Mouse (Mus musculus) bone marrow, adult 2 months (tissue): Measurements from ENCODE around the gene Prr5l. TPM values are rescaled to one million over a fixed set of nuclear protein-coding genes. Genes with fewer than 3 reads are reported as not detected.

Source experiments
- H3K27ac ChIP-seq: fragments of 200-500 bp; 2 replicates; pipeline ENCODE4 v1.5.1; 2012; ENCODE audit warnings: low read depth, mild to moderate bottlenecking, control low read depth, inconsistent platforms, low read length; ENCODE audit not compliant: control insufficient read depth, poor library complexity, insufficient read depth
- H3K4me1 ChIP-seq: fragments of 200-500 bp; 2 replicates; pipeline ENCODE4 v1.6.1; 2011; ENCODE audit warnings: low read length; ENCODE audit not compliant: control insufficient read depth, insufficient read depth
- H3K4me3 ChIP-seq: fragments of 200-500 bp; replicated peaks from 2 replicates; pipeline ENCODE3; 2011; ENCODE audit warnings: mild to moderate bottlenecking, low read depth, low read length, control low read depth; ENCODE audit not compliant: control insufficient read depth
- CTCF ChIP-seq: fragments of 200-500 bp; IDR thresholded peaks from 2 replicates; pipeline ENCODE4 v1.5.1; 2011; ENCODE audit warnings: low read length, control low read depth; ENCODE audit not compliant: control insufficient read depth, insufficient read depth
- POLR2A ChIP-seq: fragments of 200-500 bp; IDR thresholded peaks from 2 replicates; pipeline ENCODE4 v1.6.1; 2011; ENCODE audit warnings: low read depth, mild to moderate bottlenecking, control low read depth, low read length, borderline replicate concordance; ENCODE audit not compliant: control insufficient read depth
- WGBS: fragments of 180-500 bp; shearing (Covaris S2); methylation state at CpG from one replicate; pipeline ENCODE4 v1.1.7; 2018; 5-methylcytosine and 5-hydroxymethylcytosine counted together
- polyA plus RNA-seq: library from polyadenylated mRNA; stranded (reverse); fragments of >200 nt; gene quantifications from 2 replicates; pipeline ENCODE4 v1.2.4, GENCODE M21; 2011; ENCODE audit warnings: low replicate concordance; ENCODE audit not compliant: missing spikeins, insufficient read depth, insufficient read length

Prr5l gene
- polyA plus RNA-seq, 1 experiment = 8.4 TPM

DNA sequence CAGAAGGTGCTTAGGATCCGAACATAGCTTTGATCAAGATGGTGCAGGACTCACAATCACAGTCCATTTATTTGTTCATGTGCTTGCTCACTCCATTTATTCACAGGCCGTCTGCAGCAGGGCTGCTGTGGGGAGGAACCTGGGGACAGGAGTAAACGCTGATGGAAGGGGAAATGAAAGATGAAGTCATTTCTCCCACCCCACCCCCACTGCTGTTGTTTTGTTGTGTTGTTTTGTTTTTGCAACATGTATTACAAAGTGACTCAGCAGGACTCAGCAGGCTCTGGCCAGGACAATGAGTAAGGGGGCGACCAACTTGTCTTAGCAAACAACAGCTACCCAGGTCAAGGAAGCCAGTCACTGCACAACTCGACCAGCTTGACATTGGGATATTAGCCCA is 99.6 kb downstream of the Prr5l start:
- no peak for TF ChIP-seq POLR2A
- TF ChIP-seq CTCF = no peak
- no peak overlapping the region for H3K4me3 ChIP-seq
- 52% methylated on average over 5 of the region's 5 CpGs for WGBS
- H3K27ac ChIP-seq = no peak overlapping the region
- H3K4me1 ChIP-seq = peaks cover 2% of the 10 kb centered on the region; the same call in 1 of the 2 replicates

DNA sequence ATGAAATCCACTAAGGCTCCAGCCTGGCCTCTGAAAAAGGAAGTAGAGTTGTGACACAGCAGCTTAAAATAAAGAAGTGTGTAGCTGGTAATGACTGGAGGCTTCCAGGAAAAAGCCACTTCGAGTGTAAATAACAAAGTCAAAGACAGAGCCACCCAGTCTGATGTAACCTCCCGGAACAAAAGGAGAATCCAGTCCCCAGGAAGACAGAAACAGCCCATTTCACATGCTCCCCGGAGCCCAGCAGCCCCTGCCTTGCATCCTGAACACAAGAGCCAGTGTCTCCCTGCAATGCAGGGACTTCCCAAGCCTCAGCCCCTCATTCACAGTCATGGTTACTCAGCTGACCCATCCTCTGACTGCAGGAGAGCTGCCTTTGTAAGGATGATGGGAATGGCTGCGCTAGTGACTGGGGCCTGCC is 101.5 kb downstream of the Prr5l start:
- TF ChIP-seq CTCF (no peak), POLR2A (no peak)
- Histone ChIP-seq H3K27ac (peak overlapping the region; percentile 69), H3K4me3 (no peak overlapping the region), H3K4me1 (peaks cover 2% of the 10 kb centered on the region; the same call in 1 of the 2 replicates)
- WGBS = 20% methylated on average over 4 of the region's 4 CpGs

DNA sequence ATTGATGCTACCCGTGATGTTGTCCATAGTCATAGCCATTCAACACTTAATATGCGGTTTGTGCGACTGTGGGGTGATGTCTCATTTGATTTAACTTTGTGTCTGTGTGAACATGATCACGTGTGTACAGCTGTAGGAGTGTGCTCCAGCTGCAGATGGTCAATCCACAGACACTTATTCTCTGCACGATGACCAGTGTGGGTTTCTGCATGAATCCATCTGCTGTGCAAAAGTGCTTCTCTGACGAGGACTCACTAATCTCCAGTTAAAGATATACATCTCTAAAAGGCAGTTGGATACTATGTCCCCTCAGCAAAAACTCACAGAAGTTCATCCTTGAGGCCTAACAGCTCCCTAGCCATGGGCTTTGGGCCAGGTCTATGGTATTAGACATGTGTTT is 104.7 kb downstream of the Prr5l start:
- WGBS = 82% methylated on average over 6 of the region's 6 CpGs
- Histone ChIP-seq H3K27ac (no peak overlapping the region), H3K4me3 (no peak overlapping the region), H3K4me1 (peaks cover 2% of the 10 kb centered on the region; the same call in 1 of the 2 replicates)
- TF ChIP-seq CTCF (no peak), POLR2A (no peak)

DNA sequence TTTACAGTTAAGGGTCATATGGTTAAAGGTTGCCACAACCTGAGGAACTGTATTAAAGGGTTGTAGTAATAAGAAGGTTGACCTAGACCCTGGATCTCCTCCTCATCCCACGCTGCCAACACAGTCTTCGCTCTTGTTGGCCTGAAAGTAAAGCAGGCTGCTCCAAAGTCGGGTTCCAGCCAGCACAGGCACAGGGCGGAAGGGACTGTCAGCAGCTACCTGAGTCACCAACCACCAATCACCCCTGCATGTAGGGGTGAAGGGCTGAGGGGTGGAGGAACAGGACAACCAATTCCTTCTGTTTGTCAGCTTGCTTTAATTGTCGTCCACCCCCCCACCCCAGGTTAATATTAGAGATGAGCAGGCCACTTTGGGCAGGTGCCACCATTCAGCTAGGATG is 119.3 kb downstream of the Prr5l start:
- Histone ChIP-seq H3K4me1 (peaks cover 8% of the 10 kb centered on the region), H3K27ac (peak overlapping the region; percentile 55)
- 52% methylated on average over 5 of the region's 5 CpGs for WGBS

DNA sequence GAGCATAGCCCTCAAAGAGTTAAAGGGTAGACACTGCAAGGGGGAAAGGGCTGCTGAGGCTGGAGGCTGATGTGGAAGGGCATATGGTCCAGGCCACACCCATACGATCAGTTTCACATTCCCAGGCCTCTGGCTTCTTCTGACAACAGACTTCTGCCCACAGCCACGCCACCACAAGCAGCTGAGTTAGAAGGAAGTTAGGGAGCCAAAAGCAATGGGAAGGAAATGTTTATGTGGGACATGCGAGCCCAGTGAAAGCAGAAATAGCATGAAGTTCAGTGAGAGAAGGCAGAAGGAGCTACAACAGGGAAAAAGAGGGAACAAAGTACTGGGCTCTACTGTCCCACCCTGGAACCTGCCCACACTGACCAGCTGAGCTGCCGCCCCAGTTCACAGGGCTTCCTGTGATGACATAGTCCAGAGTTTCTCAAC is 119.9 kb downstream of the Prr5l start:
- H3K4me1 ChIP-seq = peaks cover 8% of the 10 kb centered on the region
- peak overlapping the region; percentile 52; the same call in 1 of the 2 replicates for H3K27ac ChIP-seq
- TF ChIP-seq POLR2A (no peak), CTCF (no peak)
- WGBS = 12% methylated on average over 4 of the region's 4 CpGs
- H3K4me3 ChIP-seq = no peak overlapping the region

More for the DNA sequence above, 119.3 kb downstream of the Prr5l start:
- TF ChIP-seq POLR2A (no peak), CTCF (no peak)
- no peak overlapping the region for H3K4me3 ChIP-seq

DNA sequence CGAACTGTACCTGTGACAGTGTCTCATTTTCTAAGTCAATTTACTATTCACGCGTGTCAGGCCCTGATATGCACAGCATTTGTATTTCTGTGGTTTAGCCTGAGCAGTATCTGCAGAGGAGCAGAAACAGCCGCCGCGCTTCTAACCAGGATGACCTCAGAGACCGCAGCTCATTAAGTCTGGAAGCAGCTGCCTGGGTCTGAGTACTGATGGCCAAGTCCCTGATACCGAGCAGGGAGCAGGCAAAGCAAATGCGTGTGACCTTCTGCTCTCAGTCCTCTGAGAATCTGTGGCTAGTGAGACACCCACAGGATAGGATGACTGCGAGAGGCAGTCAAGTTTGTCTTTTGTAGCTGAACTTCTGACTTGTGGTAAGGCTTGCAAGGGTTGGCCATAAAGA is 120.4 kb downstream of the Prr5l start:
- Histone ChIP-seq H3K4me1 (peaks cover 8% of the 10 kb centered on the region), H3K27ac (peak overlapping the region; percentile 52), H3K4me3 (no peak overlapping the region)
- 4% methylated on average over 10 of the region's 10 CpGs for WGBS
- TF ChIP-seq POLR2A (no peak), CTCF (no peak)

DNA sequence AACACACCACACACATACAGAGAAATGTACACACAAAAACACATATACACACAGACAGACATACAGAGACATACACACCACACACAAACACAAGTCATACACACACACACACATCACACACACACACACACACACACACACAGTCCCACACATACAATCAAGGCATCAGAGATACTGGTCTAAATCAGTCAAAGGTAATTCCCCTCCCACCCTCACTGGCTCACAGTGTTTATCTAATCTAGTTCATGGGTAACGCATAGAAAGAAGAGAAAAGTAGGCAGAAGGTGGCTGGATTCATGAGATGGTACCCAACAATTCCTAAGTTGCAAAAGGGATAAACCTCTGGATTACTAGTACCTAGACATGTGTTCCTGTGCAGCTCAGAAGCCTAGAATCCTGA is 120.9 kb downstream of the Prr5l start:
- peaks cover 8% of the 10 kb centered on the region for H3K4me1 ChIP-seq
- no peak for TF ChIP-seq POLR2A
- 79% methylated on average over 1 of the region's 1 CpGs for WGBS
- H3K4me3 ChIP-seq = no peak overlapping the region
- no peak overlapping the region for H3K27ac ChIP-seq

DNA sequence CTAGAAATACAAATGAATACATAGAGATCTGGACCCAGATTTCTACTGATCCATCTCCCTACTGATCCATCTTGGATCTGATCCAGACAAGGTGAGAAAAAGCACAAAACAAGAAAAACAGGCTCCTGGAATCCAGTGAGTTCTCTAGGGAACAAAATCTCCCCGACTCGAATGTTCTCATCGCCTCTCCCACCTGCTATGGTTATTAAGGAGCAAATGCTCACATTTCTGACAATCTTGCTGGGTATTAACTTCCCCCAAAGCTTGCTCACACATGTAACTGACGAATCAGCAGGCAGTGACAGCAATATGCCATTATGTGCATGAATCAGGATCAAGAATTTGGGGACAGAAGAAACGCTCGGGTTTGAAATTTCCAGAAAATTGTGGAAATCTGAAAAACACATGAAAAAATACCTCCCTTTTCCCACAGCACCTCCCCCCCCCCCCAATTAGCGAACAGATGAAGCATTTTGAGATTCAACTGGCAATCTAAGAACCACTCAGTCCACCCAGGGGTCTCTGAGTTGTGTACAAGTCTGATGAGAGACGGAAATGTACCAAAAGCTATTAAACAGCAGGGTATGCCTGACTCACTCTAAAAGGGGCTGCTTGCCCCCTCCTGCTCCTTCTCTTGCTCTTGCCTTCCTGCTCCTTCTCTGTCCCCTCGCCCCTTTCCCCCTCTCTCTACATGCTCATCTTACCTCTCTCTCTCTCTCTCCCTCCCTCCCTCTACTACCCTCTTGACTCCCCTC is 123.1 kb downstream of the Prr5l start:
- no peak overlapping the region for H3K4me3 ChIP-seq

More for the DNA sequence above, 123.1 kb downstream of the Prr5l start:
- no peak for TF ChIP-seq CTCF
- TF ChIP-seq POLR2A = no peak
- Histone ChIP-seq H3K27ac (no peak overlapping the region), H3K4me1 (peaks cover 6% of the 10 kb centered on the region; the same call in 1 of the 2 replicates)
- 82% methylated on average over 9 of the region's 9 CpGs for WGBS
